ENCODE assay signal across 22 mouse cellular contexts in genomic region chr9:61301070-61301469, GRCm38 (mm10).
"Had no signal": no experiment of that assay in that cellular context is flagged by ENCODE, and none has a peak within 500 bp of the region (broad histone marks: within the 10 kb centered on the region; RNA-seq: fewer than 3 reads in every experiment).

No protein-coding gene starts in this region.

- H3K4me1 ChIP-seq: heart, embryonic 13.5 days; heart, embryonic 15.5 days; hindbrain, embryonic 15.5 days had no signal

- H3K9ac ChIP-seq: heart, embryonic 13.5 days; heart, embryonic 15.5 days; hindbrain, embryonic 13.5 days; hindbrain, embryonic 15.5 days; limb, embryonic 13.5 days; limb, embryonic 15.5 days; liver, embryonic 12.5 days; liver, embryonic 14.5 days had no signal

- H3K27me3 ChIP-seq: hindbrain, embryonic 15.5 days; limb, embryonic 15.5 days had no signal

- H3K27ac ChIP-seq: heart, adult 2 months; heart, embryonic 13.5 days; heart, embryonic 15.5 days; hindbrain, embryonic 13.5 days; hindbrain, embryonic 15.5 days; hindbrain, postnatal 0 days; limb, embryonic 13.5 days; limb, embryonic 15.5 days; liver, embryonic 14.5 days had no signal

- ATAC-seq: hindbrain, postnatal 0 days had no signal

- H3K36me3 ChIP-seq: heart, embryonic 13.5 days; heart, embryonic 15.5 days; hindbrain, embryonic 13.5 days; hindbrain, embryonic 15.5 days; limb, embryonic 13.5 days; limb, embryonic 15.5 days; liver, embryonic 12.5 days had no signal

- H3K9me3 ChIP-seq: heart, embryonic 15.5 days; hindbrain, embryonic 13.5 days; hindbrain, embryonic 15.5 days; limb, embryonic 13.5 days; limb, embryonic 15.5 days; liver, embryonic 12.5 days had no signal

- H3K4me2 ChIP-seq: heart, embryonic 11.5 days; heart, embryonic 13.5 days; heart, embryonic 15.5 days; hindbrain, embryonic 13.5 days; hindbrain, embryonic 15.5 days; limb, embryonic 13.5 days; limb, embryonic 15.5 days had no signal

- DNase-seq: gastrocnemius, postnatal 14 days; gastrocnemius, postnatal 36 days; heart, adult 11 months; heart, adult 2 months; heart, postnatal 14 days; heart, postnatal 36 days; kidney, adult 11 months; kidney, postnatal 14 days; kidney, postnatal 36 days; layer of hippocampus, adult 9-11 months; layer of hippocampus, postnatal 36 days; left cerebral cortex, postnatal 4 days had no signal

- H3K4me3 ChIP-seq: heart, adult 2 months; heart, embryonic 13.5 days; heart, embryonic 15.5 days; hindbrain, embryonic 13.5 days; hindbrain, embryonic 15.5 days; limb, embryonic 13.5 days; limb, embryonic 15.5 days; liver, embryonic 12.5 days had no signal
